Mouse (Mus musculus) olfactory bulb, adult 2 months (tissue): ENCODE measurements around the gene Ttc13. TPM values are rescaled to one million over a fixed set of nuclear protein-coding genes. Genes with fewer than 3 reads are reported as not detected.

Source experiments
- H3K27ac ChIP-seq: fragments of 200-500 bp; 2 replicates; pipeline ENCODE4 v1.5.1; 2012; ENCODE audit warnings: low read depth, low read length; ENCODE audit not compliant: insufficient read depth
- H3K4me1 ChIP-seq: fragments of 200-500 bp; 2 replicates; pipeline ENCODE4 v1.6.1; 2012; ENCODE audit warnings: low read length; ENCODE audit not compliant: control insufficient read depth, insufficient read depth
- H3K4me3 ChIP-seq: fragments of 200-500 bp; 2 replicates; pipeline ENCODE4 v1.5.1; 2012; ENCODE audit warnings: mild to moderate bottlenecking, low read depth, low read length, moderate library complexity; ENCODE audit not compliant: insufficient read depth
- CTCF ChIP-seq: fragments of 200-500 bp; IDR thresholded peaks from 2 replicates; pipeline ENCODE4 v1.5.1; 2012; ENCODE audit warnings: low read depth, mild to moderate bottlenecking, low read length, moderate library complexity; ENCODE audit not compliant: insufficient read depth
- POLR2A ChIP-seq: fragments of 200-500 bp; IDR thresholded peaks from 2 replicates; pipeline ENCODE4 v1.6.1; 2012; ENCODE audit warnings: mild to moderate bottlenecking, low read depth, low read length, moderate library complexity; ENCODE audit not compliant: insufficient read depth
- WGBS: fragments of 180-500 bp; shearing (Covaris S2); methylation state at CpG from one replicate; pipeline ENCODE4 v1.1.7; 2018; 5-methylcytosine and 5-hydroxymethylcytosine counted together
- polyA plus RNA-seq: library from polyadenylated mRNA; stranded (reverse); fragments of >200 nt; gene quantifications from 2 replicates; pipeline ENCODE4 v1.2.4, GENCODE M21; 2012; ENCODE audit warnings: low replicate concordance; ENCODE audit not compliant: missing spikeins, insufficient read depth, insufficient read length

Ttc13 gene
- polyA plus RNA-seq, 1 experiment, result not detected

DNA sequence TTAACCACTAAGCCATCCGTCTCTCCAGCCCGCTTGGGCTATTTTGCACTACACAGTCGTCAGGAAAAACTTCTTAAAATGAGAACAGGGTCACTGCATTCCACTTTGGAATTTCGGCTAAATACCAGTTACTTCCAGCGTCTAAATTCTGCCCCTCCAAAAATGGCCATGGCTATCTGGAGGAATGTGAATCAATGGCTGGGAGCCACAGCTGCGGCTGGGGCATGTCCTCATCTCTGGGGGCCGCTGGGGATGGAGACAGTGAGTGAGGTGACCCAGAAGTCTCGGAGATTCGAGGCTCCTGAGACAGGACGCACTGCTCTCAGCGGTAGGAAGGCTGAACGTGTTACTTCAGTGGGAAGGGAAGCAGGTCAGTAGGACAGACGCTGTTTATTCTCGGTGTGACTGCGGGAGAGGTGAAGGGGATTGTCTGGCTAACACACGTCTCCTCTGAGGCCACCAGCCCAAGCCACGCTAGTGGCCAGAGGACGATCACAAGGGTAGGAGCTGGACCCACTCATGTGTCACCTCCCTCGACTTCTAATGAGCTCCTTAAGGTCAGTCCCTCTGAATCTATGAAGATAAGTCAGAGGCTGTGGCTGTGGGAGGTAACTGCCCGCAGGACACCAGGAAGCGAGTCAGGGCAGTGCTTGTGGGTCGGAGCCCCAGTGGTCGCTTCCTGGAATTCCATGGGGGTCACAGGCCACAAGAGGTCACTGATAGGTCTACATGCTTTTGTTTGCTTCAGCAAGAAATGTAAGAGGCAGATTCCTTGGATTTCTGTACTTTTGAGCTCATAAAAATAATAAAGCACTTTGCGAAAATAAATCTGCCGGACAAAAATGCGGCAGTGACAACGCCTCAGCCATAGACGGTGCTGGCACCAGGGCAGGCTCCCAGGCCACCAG lies 68.0 kb downstream of the Ttc13 start:
- WGBS, result 74% methylated on average over 28 of the region's 28 CpGs
- Histone ChIP-seq H3K27ac (no peak overlapping the region), H3K4me3 (no peak overlapping the region), H3K4me1 (peaks cover 40% of the 10 kb centered on the region)
- TF ChIP-seq CTCF, result no peak
- TF ChIP-seq POLR2A, result no peak

GRCm38 (mm10) chr8:124652546-124652945 lies 69.2 kb downstream of the Ttc13 start:
- peaks cover 38% of the 10 kb centered on the region for H3K4me1 ChIP-seq
- H3K27ac ChIP-seq, result no peak overlapping the region
- no peak for TF ChIP-seq CTCF
- TF ChIP-seq POLR2A, result no peak
- 57% methylated on average over 4 of the region's 4 CpGs for WGBS
- no peak overlapping the region for H3K4me3 ChIP-seq

DNA sequence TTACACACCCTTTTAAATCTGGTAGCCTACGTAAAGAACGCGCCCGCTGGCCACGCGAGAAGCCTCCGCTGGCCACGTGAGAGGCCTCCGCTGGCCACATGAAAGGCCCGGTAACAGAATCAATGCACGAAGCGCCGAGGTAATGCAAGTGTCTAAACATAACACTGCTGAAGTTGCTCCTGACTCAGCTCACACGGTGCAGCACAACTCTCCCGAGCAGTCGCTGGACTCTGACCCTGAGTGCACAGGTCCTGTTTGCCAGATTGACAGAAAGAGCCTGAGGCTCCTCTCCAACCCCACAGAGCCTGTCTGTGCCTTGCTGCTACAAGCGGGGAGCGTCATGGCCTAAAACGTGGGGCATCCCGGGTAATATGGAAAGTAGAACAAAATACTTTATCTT lies 70.0 kb downstream of the Ttc13 start:
- H3K4me1 ChIP-seq, result peaks cover 38% of the 10 kb centered on the region
- no peak overlapping the region for H3K27ac ChIP-seq
- TF ChIP-seq POLR2A (no peak), CTCF (no peak)
- 91% methylated on average over 20 of the region's 20 CpGs for WGBS
- H3K4me3 ChIP-seq, result no peak overlapping the region

GRCm38 (mm10) chr8:124648311-124648710 lies 73.5 kb downstream of the Ttc13 start:
- no peak overlapping the region for H3K27ac ChIP-seq
- H3K4me1 ChIP-seq, result peaks cover 51% of the 10 kb centered on the region

DNA sequence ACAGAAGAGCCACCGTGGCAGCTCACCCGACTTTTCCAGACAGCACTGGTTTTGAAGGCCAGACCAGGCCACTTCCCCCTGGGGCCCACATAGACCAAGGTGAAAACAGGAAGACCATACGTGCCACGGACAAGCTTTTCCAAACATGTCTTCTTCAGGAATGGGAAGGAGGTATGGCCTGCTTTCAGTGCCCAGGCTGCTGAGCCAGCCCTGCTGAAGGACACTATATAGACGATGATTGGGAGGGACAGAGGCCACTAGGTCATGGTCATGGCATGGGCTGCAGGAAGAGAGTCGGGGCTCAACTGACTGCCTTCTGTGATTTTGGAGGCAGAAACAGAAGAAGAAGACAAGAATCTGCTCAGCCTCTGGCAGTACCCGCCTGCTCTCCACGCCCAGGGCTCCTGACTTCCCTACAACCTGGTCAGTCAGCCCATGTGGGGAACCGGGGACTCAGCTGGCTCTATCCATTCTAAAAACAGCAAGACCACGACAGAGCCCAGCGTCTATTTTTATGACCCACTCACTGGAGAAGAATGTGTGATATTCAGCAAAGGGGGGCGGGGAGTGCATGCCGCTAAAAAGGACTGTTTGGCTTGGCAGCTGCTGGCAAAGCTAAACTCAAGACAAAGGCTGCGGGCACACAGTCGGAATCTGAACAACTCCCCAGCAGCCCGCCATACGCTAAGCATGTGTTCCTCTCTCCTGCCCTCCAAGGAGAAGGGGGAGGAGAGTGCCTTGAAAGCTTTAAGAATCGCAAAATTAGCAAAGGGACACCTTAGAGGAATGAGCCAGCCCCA lies 78.0 kb downstream of the Ttc13 start:
- peak overlapping the region; percentile 36 for H3K27ac ChIP-seq
- H3K4me3 ChIP-seq, result no peak overlapping the region
- peaks cover 37% of the 10 kb centered on the region for H3K4me1 ChIP-seq
- WGBS, result 24% methylated on average over 18 of the region's 18 CpGs
- TF ChIP-seq POLR2A, result no peak
- no peak for TF ChIP-seq CTCF

More at GRCm38 (mm10) chr8:124648311-124648710, 73.5 kb downstream of the Ttc13 start:
- TF ChIP-seq CTCF, result no peak
- TF ChIP-seq POLR2A, result no peak
- H3K4me3 ChIP-seq, result no peak overlapping the region

GRCm38 (mm10) chr8:124641599-124641998 lies 80.2 kb downstream of the Ttc13 start:
- Histone ChIP-seq H3K4me1 (peaks cover 33% of the 10 kb centered on the region), H3K4me3 (no peak overlapping the region), H3K27ac (no peak overlapping the region)
- no peak for TF ChIP-seq CTCF
- TF ChIP-seq POLR2A, result no peak
- 91% methylated on average over 8 of the region's 8 CpGs for WGBS

DNA sequence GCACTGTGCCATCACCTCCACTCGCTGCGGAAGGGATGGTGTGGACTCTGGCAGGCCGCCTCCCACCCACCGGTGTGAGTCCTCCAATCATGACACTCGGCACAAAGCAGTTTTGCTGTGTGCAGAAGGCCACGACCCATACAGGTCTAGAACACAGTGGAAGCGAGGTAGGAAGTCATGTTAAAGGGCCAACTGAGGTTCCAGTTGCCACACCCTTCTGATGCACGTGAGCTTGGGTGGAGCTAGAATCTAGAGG lies 86.6 kb downstream of the Ttc13 start:
- H3K4me3 ChIP-seq, result no peak overlapping the region
- WGBS, result 87% methylated on average over 8 of the region's 8 CpGs
- H3K27ac ChIP-seq, result no peak overlapping the region
- no peak for TF ChIP-seq POLR2A
- peaks cover 28% of the 10 kb centered on the region for H3K4me1 ChIP-seq

GRCm38 (mm10) chr8:124634411-124635246 lies 87.2 kb downstream of the Ttc13 start:
- WGBS, result 66% methylated on average over 13 of the region's 13 CpGs
- H3K27ac ChIP-seq, result peak overlapping the region; percentile 11; the same call in 1 of the 2 replicates
- peaks cover 28% of the 10 kb centered on the region for H3K4me1 ChIP-seq
- TF ChIP-seq CTCF (no peak), POLR2A (no peak)
- no peak overlapping the region for H3K4me3 ChIP-seq
